Mouse (Mus musculus) ES-E14 (cell line): ENCODE results near the gene Plxnb1.

ENCODE experiments used
- CHD2 ChIP-seq: IDR thresholded peaks from 2 replicates; pipeline ENCODE4 v1.6.1; 2014; ENCODE audit warnings: mild to moderate bottlenecking, low read depth, low read length, inconsistent platforms
- MAFK ChIP-seq: IDR thresholded peaks from 2 replicates; pipeline ENCODE4 v1.6.1; 2014; ENCODE audit warnings: mild to moderate bottlenecking, low read depth, low read length, inconsistent platforms; ENCODE audit not compliant: insufficient read depth
- ZC3H11A ChIP-seq: IDR thresholded peaks from 2 replicates; pipeline ENCODE4 v1.6.1; 2012; ENCODE audit warnings: low read depth, mild to moderate bottlenecking, inconsistent platforms, low read length, borderline replicate concordance

GRCm38 (mm10) chr9:109094553-109095136 is 544 bp upstream of the Plxnb1 start:
- TF ChIP-seq MAFK (no peak), CHD2 (0 out of 2 replicates have a peak, but pooled peaks have one; percentile 32), ZC3H11A (0 out of 2 replicates have a peak, but pooled peaks have one; percentile 9)
